Mouse (Mus musculus): ENCODE measurements at regions not wholly inside any gene's neighbourhood (a gene's known extent, or its start where the extent isn't known, plus 50 kb on each side); places are given as distances from the start of the nearest gene placed in this dataset.

DNA sequence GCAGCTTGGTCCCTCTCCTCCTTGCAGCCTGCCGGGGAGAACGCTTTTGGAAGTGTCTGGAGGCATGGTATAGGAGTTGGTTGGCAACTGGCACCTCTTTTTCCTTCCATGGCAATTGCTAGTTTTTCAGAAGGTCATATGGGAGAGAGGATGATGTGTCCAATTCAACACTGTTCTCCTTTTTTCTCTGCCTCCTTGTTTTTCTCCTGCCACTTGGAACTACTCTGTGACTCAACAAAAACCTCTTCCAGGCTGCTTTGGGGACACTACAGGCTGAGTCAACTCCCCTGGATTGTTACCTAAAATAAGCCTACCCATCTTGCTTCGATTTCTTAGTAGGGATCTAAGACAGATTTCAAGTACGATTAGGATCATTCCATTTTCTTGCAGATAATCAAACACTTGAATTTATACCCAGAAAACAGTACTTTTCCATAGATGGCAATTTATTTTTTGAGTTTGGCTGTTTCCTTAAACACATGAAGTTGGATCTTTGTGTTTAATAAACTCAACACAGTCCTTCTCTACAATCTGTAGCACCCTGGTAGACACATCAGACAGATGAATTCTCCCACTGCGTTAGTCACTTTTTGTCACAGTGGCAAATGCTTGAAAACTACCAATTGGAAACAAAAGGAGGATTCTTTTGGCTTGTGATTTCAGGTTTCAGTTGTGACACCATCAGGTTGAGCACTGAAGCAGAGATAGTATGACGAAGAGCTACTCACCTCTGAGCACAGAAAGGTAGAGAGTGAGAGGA lies 156.3 kb upstream of the Arhgap20 start:
- TF ChIP-seq MAFK (IDR thresholded peaks at IDR 0.05; ENCODE audit: insufficient replicate concordance, low read length): no peak
- TF ChIP-seq CTCF (conservative IDR thresholded peaks at IDR 0.05 in 1 of 2, IDR thresholded peaks at IDR 0.05 in 1 of 2; ENCODE audit: low read depth in 2 of 2, low read length in 2 of 2): no peak
- no peak for TF ChIP-seq ZNF384 (IDR thresholded peaks at IDR 0.05; ENCODE audit: low read depth, low read length)
- no peak for TF ChIP-seq UBTF (IDR thresholded peaks at IDR 0.05; ENCODE audit: low read depth, low read length)
- no peak for TF ChIP-seq SIN3A (IDR thresholded peaks at IDR 0.05; ENCODE audit: low read length)
- no peak for TF ChIP-seq POLR2A (IDR thresholded peaks at IDR 0.05; ENCODE audit: low read depth, low read length)
- TF ChIP-seq EP300 (IDR thresholded peaks at IDR 0.05; ENCODE audit: low read length): no peak
- TF ChIP-seq TCF12 (IDR thresholded peaks at IDR 0.05; ENCODE audit: low read depth, low read length): no peak
- no peak for TF ChIP-seq SMC3 (IDR thresholded peaks at IDR 0.05; ENCODE audit: low read depth, low read length)
- TF ChIP-seq USF1 (IDR thresholded peaks at IDR 0.05; ENCODE audit: low read depth, low read length): no peak
- no peak for TF ChIP-seq MXI1 (IDR thresholded peaks at IDR 0.05; ENCODE audit: low read depth, low read length)
